Mouse (Mus musculus): ENCODE results near the gene E130308A19Rik. TPM values are rescaled to one million over a fixed set of nuclear protein-coding genes. Genes with fewer than 3 reads are reported as not detected.

The E130308A19Rik gene
- polyA plus RNA-seq, 1 experiment from 2014 or later, result 29.3 TPM

DNA sequence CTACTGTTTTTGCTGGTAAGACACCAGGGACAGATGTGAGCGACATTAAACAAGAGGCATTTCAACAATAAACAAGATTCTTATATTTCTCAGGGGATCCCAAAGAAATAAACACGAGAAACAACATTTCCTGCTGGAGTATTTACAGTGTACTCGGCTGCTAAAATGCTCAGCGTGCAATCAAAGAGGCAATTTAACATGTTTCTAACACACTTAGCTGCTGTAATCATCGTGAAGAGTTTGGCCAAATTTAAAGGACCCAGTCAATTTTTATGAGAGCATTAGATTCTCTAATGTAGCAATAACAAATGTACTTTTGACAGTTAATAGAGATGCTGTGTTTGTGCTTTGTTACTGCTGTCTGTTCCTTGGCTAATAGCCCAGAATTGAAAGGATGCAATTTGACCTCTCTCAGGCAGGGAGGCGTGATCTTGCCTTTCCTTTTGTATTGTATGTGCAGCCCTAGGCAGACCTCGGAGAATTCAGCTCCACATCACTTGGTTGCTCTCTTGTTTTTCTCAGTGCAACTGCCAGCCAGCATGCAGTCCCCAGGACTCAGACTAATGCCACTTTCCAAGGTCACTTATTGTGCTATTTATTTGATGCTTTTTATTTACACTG lies 139.5 kb downstream of the E130308A19Rik start:
- peak; percentile 93 for DNase-seq

GRCm38 (mm10) chr4:59767717-59768116 lies 141.7 kb downstream of the E130308A19Rik start:
- Histone ChIP-seq H3K27ac (ENCODE audit: low read depth) (no peak overlapping the region), H3K36me3 (ENCODE audit: insufficient read depth) (peaks cover 21% of the 10 kb centered on the region), H3K27me3 (ENCODE audit: insufficient read depth, low read length) (no peaks in the 10 kb centered on the region), H3K4me3 (ENCODE audit: low read depth, low read length) (no peak overlapping the region), H3K4me2 (no peak overlapping the region), H3K9me3 (ENCODE audit: low read depth, low read length) (no peaks in the 10 kb centered on the region), H3K4me1 (ENCODE audit: insufficient read depth) (peaks cover 4% of the 10 kb centered on the region; the same call in 1 of the 2 replicates), H3K9ac (no peak overlapping the region)
- TF ChIP-seq CTCF (IDR thresholded peaks at IDR 0.05; ENCODE audit: low read depth), result no peak
- no peak for DNase-seq
- 75% methylated on average over 2 of the region's 2 CpGs for WGBS
- no peak for ATAC-seq (ENCODE audit: insufficient read depth)

More for the DNA sequence above, 139.5 kb downstream of the E130308A19Rik start:
- H3K27me3 ChIP-seq (ENCODE audit: insufficient read depth, low read length), result no peaks in the 10 kb centered on the region
- H3K36me3 ChIP-seq (ENCODE audit: insufficient read depth), result peaks cover 4% of the 10 kb centered on the region
- no peak overlapping the region for H3K9ac ChIP-seq
- no peak for TF ChIP-seq CTCF (IDR thresholded peaks at IDR 0.05; ENCODE audit: low read depth)
- peaks cover 6% of the 10 kb centered on the region for H3K4me1 ChIP-seq (ENCODE audit: insufficient read depth)
- 19% methylated on average over 7 of the region's 7 CpGs for WGBS
- ATAC-seq (ENCODE audit: insufficient read depth), result peak; percentile 86
- peak overlapping the region; percentile 50 for H3K4me2 ChIP-seq
- H3K27ac ChIP-seq (ENCODE audit: low read depth), result peak overlapping the region; percentile 89
- no peak overlapping the region for H3K4me3 ChIP-seq (ENCODE audit: low read depth, low read length)
- H3K9me3 ChIP-seq (ENCODE audit: low read depth, low read length), result no peaks in the 10 kb centered on the region

DNA sequence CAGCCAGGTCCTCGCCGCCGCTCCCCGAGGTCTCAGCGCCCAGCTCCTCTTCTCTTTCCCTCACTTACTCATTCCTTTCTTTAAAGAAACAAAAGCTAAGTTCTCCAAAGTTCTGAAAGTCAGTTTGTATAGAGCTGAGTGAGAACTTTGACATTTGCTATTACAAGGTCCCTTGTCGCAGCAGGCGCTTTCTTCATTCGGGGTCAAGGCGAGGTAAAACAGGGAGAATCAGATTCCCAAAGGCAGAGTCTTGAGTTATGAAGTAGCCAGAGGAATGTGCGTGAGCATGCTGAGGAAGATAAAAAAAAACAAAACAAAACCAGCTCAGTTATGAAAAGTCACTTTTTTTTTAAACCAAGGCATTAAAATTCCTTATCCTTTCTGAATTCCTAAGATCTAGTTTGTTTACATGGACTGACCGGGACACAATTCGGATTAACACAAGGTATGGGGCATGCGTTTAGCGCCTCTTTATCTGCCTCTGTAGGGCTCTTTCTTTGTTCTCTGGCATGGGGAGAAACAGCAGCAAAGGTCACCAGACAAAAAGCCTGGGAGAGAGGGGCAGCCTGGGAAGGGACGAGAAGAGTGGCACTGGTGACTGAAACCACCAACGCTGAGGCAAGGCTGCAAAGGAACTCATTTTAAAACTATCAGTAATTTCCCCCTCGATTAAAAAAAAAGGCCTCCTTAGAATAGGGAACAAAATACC lies 146.3 kb downstream of the E130308A19Rik start:
- no peaks in the 10 kb centered on the region for H3K9me3 ChIP-seq (ENCODE audit: low read depth, low read length)
- peak; percentile 41 for DNase-seq
- no peak for TF ChIP-seq CTCF (IDR thresholded peaks at IDR 0.05; ENCODE audit: low read depth)
- no peak overlapping the region for H3K9ac ChIP-seq
- H3K4me3 ChIP-seq (ENCODE audit: low read depth, low read length), result no peak overlapping the region
- WGBS, result 49% methylated on average over 17 of the region's 17 CpGs
- no peaks in the 10 kb centered on the region for H3K4me1 ChIP-seq (ENCODE audit: insufficient read depth)
- no peak overlapping the region for H3K4me2 ChIP-seq
- H3K36me3 ChIP-seq (ENCODE audit: insufficient read depth), result peaks cover 43% of the 10 kb centered on the region
- peak overlapping the region; percentile 63; the same call in 1 of the 2 replicates for H3K27ac ChIP-seq (ENCODE audit: low read depth)
- H3K27me3 ChIP-seq (ENCODE audit: insufficient read depth, low read length), result no peaks in the 10 kb centered on the region
- no peak for ATAC-seq (ENCODE audit: insufficient read depth)

GRCm38 (mm10) chr4:59777828-59778227 lies 151.8 kb downstream of the E130308A19Rik start:
- Histone ChIP-seq H3K9me3 (ENCODE audit: low read depth, low read length) (no peaks in the 10 kb centered on the region), H3K4me1 (ENCODE audit: insufficient read depth) (0 out of 2 replicates have a peak, but pooled peaks cover 3% of the 10 kb centered on the region), H3K27ac (ENCODE audit: low read depth) (no peak overlapping the region), H3K9ac (no peak overlapping the region), H3K4me2 (no peak overlapping the region), H3K4me3 (ENCODE audit: low read depth, low read length) (no peak overlapping the region), H3K27me3 (ENCODE audit: insufficient read depth, low read length) (no peaks in the 10 kb centered on the region), H3K36me3 (ENCODE audit: insufficient read depth) (peaks cover 38% of the 10 kb centered on the region)
- TF ChIP-seq CTCF (IDR thresholded peaks at IDR 0.05; ENCODE audit: low read depth), result no peak
- 72% methylated on average over 3 of the region's 3 CpGs for WGBS
- no peak for ATAC-seq (ENCODE audit: insufficient read depth)
- no peak for DNase-seq

DNA sequence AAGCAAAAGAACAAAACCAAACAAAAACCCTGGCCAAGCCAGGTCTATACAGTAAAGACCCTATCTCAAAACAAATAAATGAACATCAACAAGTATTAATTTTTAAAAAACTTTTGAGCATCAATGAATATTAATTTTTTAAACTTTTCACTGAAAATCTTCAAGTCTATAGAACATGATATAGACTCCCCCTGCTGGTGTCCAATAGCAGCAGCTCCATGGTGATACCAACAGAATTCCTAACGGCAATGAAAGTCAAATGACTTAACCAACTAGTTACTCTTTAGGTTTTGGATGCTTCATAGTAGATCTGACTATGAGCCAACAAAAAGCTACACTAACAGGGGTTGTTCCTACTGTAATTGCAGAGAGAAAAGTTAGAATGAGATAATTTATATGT lies 154.6 kb downstream of the E130308A19Rik start:
- DNase-seq (peak; percentile 79), ATAC-seq (ENCODE audit: insufficient read depth) (no peak)
- Histone ChIP-seq H3K4me1 (ENCODE audit: insufficient read depth) (0 out of 2 replicates have a peak, but pooled peaks cover 3% of the 10 kb centered on the region), H3K9ac (no peak overlapping the region), H3K4me3 (ENCODE audit: low read depth, low read length) (no peak overlapping the region), H3K27ac (ENCODE audit: low read depth) (no peak overlapping the region), H3K27me3 (ENCODE audit: insufficient read depth, low read length) (no peaks in the 10 kb centered on the region), H3K36me3 (ENCODE audit: insufficient read depth) (peaks cover 18% of the 10 kb centered on the region; the same call in 1 of the 2 replicates), H3K4me2 (no peak overlapping the region), H3K9me3 (ENCODE audit: low read depth, low read length) (no peaks in the 10 kb centered on the region)
- WGBS, result 7% methylated on average over 1 of the region's 1 CpGs
- peak; percentile 60 for TF ChIP-seq CTCF (IDR thresholded peaks at IDR 0.05; ENCODE audit: low read depth)

DNA sequence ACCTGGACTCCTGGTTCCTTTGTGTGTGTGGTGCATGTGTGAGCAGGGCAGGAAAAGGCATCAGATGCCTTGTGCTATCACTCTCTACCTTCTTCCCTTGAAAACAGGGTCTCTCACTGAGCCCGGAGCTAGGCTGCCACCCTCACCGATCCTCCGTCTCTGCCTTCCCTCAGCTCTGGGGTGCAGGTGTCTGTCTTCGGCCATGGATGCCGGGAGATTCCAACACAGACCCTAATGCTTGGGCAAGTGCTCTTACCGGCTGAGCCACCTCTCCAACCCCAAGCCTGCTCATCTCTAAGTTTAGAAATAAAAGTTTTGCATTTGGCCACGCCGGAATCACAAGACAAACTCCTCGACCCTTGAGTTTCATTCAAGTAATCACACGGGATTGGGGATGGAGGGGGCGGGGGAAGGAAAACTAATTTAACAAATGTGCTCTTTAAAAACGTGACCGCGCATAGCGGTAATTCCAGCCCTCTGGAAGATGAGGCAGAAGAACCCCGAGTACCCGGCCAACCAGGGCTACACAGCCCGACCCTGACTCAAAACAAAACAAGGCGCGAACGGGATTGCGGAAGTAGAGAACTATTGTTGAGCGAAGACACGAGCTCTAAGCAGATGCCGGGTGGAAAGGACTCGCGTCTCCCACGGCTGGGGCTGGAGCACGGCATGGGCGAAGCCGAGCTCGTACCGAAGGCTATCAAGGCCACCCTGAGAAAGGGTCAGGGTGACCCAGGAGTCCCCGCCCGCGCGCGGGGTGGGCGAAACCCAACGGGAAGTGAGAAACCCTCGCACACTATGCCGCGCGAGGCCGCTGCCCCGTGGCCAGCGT lies 157.1 kb downstream of the E130308A19Rik start:
- no peak for TF ChIP-seq CTCF (IDR thresholded peaks at IDR 0.05; ENCODE audit: low read depth)
- H3K4me2 ChIP-seq, result peak overlapping the region; percentile 87
- WGBS, result under 1% methylated on average over 47 of the region's 47 CpGs
- H3K4me1 ChIP-seq (ENCODE audit: insufficient read depth), result 0 out of 2 replicates have a peak, but pooled peaks cover 3% of the 10 kb centered on the region
- 0 out of 2 replicates have a peak, but pooled peaks cover 13% of the 10 kb centered on the region for H3K36me3 ChIP-seq (ENCODE audit: insufficient read depth)
- ATAC-seq (ENCODE audit: insufficient read depth) (peak; percentile 71; the same call in 1 of the 2 replicates), DNase-seq (peak; percentile 64)
- no peaks in the 10 kb centered on the region for H3K9me3 ChIP-seq (ENCODE audit: low read depth, low read length)
- H3K9ac ChIP-seq, result peak overlapping the region; percentile 76
- peak overlapping the region; percentile 58; the same call in 1 of the 2 replicates for H3K27ac ChIP-seq (ENCODE audit: low read depth)
- H3K4me3 ChIP-seq (ENCODE audit: low read depth, low read length), result peak overlapping the region; percentile 92
- H3K27me3 ChIP-seq (ENCODE audit: insufficient read depth, low read length), result no peaks in the 10 kb centered on the region
